Mouse (Mus musculus) ES-E14 (cell line): ENCODE measurements around the gene Tspo.

Experiments
- CHD2 ChIP-seq: IDR thresholded peaks from 2 replicates; pipeline ENCODE4 v1.6.1; 2014; ENCODE audit warnings: mild to moderate bottlenecking, low read depth, low read length, inconsistent platforms
- HCFC1 ChIP-seq: IDR thresholded peaks from 2 replicates; pipeline ENCODE4 v1.6.1; 2012; ENCODE audit warnings: low read length, inconsistent platforms, borderline replicate concordance; ENCODE audit not compliant: insufficient read depth
- MAFK ChIP-seq: IDR thresholded peaks from 2 replicates; pipeline ENCODE4 v1.6.1; 2014; ENCODE audit warnings: mild to moderate bottlenecking, low read depth, low read length, inconsistent platforms; ENCODE audit not compliant: insufficient read depth

DNA sequence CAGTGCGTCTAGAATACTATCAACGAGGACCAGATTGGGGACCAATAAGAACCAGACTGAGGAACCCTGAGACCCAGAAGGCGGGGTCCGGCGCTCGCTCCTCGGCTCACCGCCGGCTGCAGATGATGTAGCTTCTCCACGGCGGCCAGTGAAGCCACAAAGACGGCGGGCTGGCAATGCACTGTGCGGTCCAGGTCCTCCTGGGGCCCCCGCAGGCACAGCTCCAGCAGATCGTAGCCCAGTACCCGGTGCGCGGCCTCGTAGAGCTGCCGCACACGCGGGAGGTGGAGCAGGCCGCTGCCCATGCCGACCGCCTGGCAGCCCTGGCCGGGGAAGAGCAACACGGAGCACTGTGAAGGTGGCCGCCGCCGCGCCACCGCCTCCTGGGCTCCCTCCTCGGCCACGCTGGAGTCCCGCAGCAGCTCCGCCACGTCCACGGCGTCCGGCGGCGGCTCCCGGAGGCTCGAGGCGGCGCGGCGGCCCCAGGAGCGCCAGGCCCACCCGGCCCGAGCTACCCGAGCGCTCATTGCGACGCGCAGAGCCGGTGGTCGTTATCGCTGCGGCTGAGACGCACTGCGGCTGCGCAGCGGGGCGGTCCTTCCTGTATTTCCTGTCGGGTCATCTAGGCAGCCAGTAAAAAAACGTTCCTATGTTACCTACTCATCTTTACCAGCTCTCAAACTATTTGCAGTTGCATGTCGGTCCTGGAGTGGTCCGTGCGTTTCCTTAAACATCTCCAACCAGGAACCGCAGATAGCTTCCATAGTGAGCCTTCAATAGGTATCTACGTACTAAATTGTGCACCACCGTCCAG is 8.0 kb upstream of the Tspo start:
- TF ChIP-seq CHD2 (no peak), MAFK (no peak), HCFC1 (no peak)
